Mouse (Mus musculus) MEL (cell line): ENCODE results near the gene Sapcd2. TPM values are rescaled to one million over a fixed set of nuclear protein-coding genes. Genes with fewer than 3 reads are reported as not detected.

Experiments used
- DNase-seq: peaks from one replicate; pipeline ENCODE4 v3.0.0; 2011; ENCODE audit warnings: low read depth, low spot score
- H3K27ac ChIP-seq: 2 replicates; pipeline ENCODE4 v1.5.1; 2012; ENCODE audit warnings: low read depth, mild to moderate bottlenecking, control low read depth, low read length, moderate library complexity; ENCODE audit not compliant: control insufficient read depth
- H3K27me3 ChIP-seq, 2 experiments: fragments of 150-350 bp in 1 of 2; sonication (generic) in 1 of 2; 2 replicates each; pipeline ENCODE4 v1.6.1; 2012; ENCODE audit warnings: low read length in 2 of 2, mild to moderate bottlenecking in 2 of 2, improper control_type of control experiment in 1 of 2, moderate library complexity in 1 of 2; ENCODE audit not compliant: insufficient read depth in 2 of 2, control insufficient read depth in 1 of 2
- H3K36me3 ChIP-seq, 2 experiments: 2 replicates each; pipeline ENCODE4 v1.6.1; 2012 to 2014; ENCODE audit warnings: low read length in 2 of 2, improper control_type of control experiment in 1 of 2, inconsistent platforms in 1 of 2, mild to moderate bottlenecking in 1 of 2; ENCODE audit not compliant: insufficient read depth in 2 of 2, control insufficient read depth in 1 of 2
- H3K4me1 ChIP-seq, 2 experiments: fragments of 150-350 bp in 1 of 2; sonication (generic) in 1 of 2; 2 replicates each; pipeline ENCODE4 v1.6.1; 2012; ENCODE audit warnings: low read length in 2 of 2, improper control_type of control experiment in 1 of 2, mild to moderate bottlenecking in 1 of 2; ENCODE audit not compliant: insufficient read depth in 2 of 2, control insufficient read depth in 1 of 2
- H3K4me3 ChIP-seq, 2 experiments: fragments of 150-350 bp in 1 of 2; sonication (generic) in 1 of 2; 2 replicates each; pipeline ENCODE4 v1.5.1; 2012; ENCODE audit warnings: low read depth in 2 of 2, low read length in 2 of 2, mild to moderate bottlenecking in 2 of 2, moderate library complexity in 2 of 2, control low read depth in 1 of 2, improper control_type of control experiment in 1 of 2; ENCODE audit not compliant: control insufficient read depth in 1 of 2, insufficient read depth in 1 of 2
- H3K79me2 ChIP-seq: 2 replicates; pipeline ENCODE4 v1.6.1; 2012; ENCODE audit warnings: mild to moderate bottlenecking, low read length, moderate library complexity; ENCODE audit not compliant: control insufficient read depth, poor library complexity, insufficient read depth
- H3K9ac ChIP-seq: 2 replicates; pipeline ENCODE4 v1.6.1; 2012; ENCODE audit warnings: low read depth, mild to moderate bottlenecking, control low read depth, low read length, moderate library complexity; ENCODE audit not compliant: control insufficient read depth, poor library complexity, severe bottlenecking
- H3K9me3 ChIP-seq: fragments of 150-350 bp; sonication (generic); replicated peaks from 2 replicates; pipeline ENCODE4 v1.6.1; 2012; ENCODE audit warnings: mild to moderate bottlenecking, low read length, improper control_type of control experiment, moderate library complexity; ENCODE audit not compliant: insufficient read depth
- BHLHE40 ChIP-seq: IDR thresholded peaks from 2 replicates; pipeline ENCODE4 v1.6.1; 2012; ENCODE audit warnings: low read depth, mild to moderate bottlenecking, inconsistent platforms, low read length, improper control_type of control experiment, borderline replicate concordance
- CHD1 ChIP-seq: IDR thresholded peaks from 2 replicates; pipeline ENCODE4 v1.6.1; 2012; ENCODE audit warnings: low read depth, mild to moderate bottlenecking, inconsistent platforms, low read length, improper control_type of control experiment
- CTCF ChIP-seq, 3 experiments: IDR thresholded peaks in 2 of 3; conservative IDR thresholded peaks in 1 of 3; 2 replicates each; pipeline ENCODE4 v1.5.1; 2011 to 2012; ENCODE audit warnings: low read length in 3 of 3, low read depth in 2 of 3, mild to moderate bottlenecking in 2 of 3, improper control_type of control experiment in 1 of 3, inconsistent platforms in 1 of 3, mixed read lengths in 1 of 3, moderate library complexity in 1 of 3; ENCODE audit not compliant: control insufficient read depth in 1 of 3, insufficient read depth in 1 of 3, poor library complexity in 1 of 3, severe bottlenecking in 1 of 3
- E2F4 ChIP-seq: IDR thresholded peaks from 2 replicates; pipeline ENCODE4 v1.6.1; 2011; ENCODE audit warnings: low read depth, low read length, improper control_type of control experiment, borderline replicate concordance
- ELF1 ChIP-seq: IDR thresholded peaks from 2 replicates; pipeline ENCODE4 v1.6.1; 2014; ENCODE audit warnings: low read depth, mild to moderate bottlenecking, inconsistent platforms, low read length, improper control_type of control experiment, moderate library complexity
- ETS1 ChIP-seq: IDR thresholded peaks from 2 replicates; pipeline ENCODE4 v1.6.1; 2012; ENCODE audit warnings: low read depth, mild to moderate bottlenecking, inconsistent platforms, low read length, improper control_type of control experiment, moderate library complexity
- HCFC1 ChIP-seq: IDR thresholded peaks from 2 replicates; pipeline ENCODE4 v1.6.1; 2012; ENCODE audit warnings: low read depth, mild to moderate bottlenecking, inconsistent platforms, low read length, improper control_type of control experiment, moderate library complexity
- KAT2A ChIP-seq: conservative IDR thresholded peaks from 2 replicates; pipeline ENCODE4 v1.6.1; 2012; ENCODE audit warnings: low read depth, low read length, improper control_type of control experiment, inconsistent platforms
- MAFK ChIP-seq: IDR thresholded peaks from 2 replicates; pipeline ENCODE4 v1.6.1; 2011; ENCODE audit warnings: low read depth, mild to moderate bottlenecking, low read length, improper control_type of control experiment, borderline replicate concordance
- MAX ChIP-seq: IDR thresholded peaks from 2 replicates; pipeline ENCODE4 v1.6.1; 2011; ENCODE audit warnings: low read length, improper control_type of control experiment
- MXI1 ChIP-seq: IDR thresholded peaks from 2 replicates; pipeline ENCODE4 v1.6.1; 2011; ENCODE audit warnings: mild to moderate bottlenecking, low read depth, low read length, improper control_type of control experiment
- MYB ChIP-seq: IDR thresholded peaks from 2 replicates; pipeline ENCODE4 v1.6.1; 2011; ENCODE audit warnings: mild to moderate bottlenecking, low read depth, low read length, improper control_type of control experiment
- RAD21 ChIP-seq: IDR thresholded peaks from 2 replicates; pipeline ENCODE4 v1.6.1; 2011; ENCODE audit warnings: mild to moderate bottlenecking, low read depth, low read length, improper control_type of control experiment
- SIN3A ChIP-seq: IDR thresholded peaks from 2 replicates; pipeline ENCODE4 v1.6.1; 2012; ENCODE audit warnings: low read length, improper control_type of control experiment, inconsistent platforms
- SMC3 ChIP-seq: IDR thresholded peaks from 2 replicates; pipeline ENCODE4 v1.6.1; 2011; ENCODE audit warnings: low read depth, low read length, improper control_type of control experiment
- TAL1 ChIP-seq: IDR thresholded peaks from 2 replicates; pipeline ENCODE4 v1.6.1; 2012; ENCODE audit warnings: mild to moderate bottlenecking, inconsistent platforms, low read length, moderate library complexity, mixed read lengths
- TBP ChIP-seq: IDR thresholded peaks from 2 replicates; pipeline ENCODE4 v1.8.0; 2011; ENCODE audit warnings: low read depth, low read length, improper control_type of control experiment
- TCF12 ChIP-seq: IDR thresholded peaks from 2 replicates; pipeline ENCODE4 v1.6.1; 2014; ENCODE audit warnings: low read depth, mild to moderate bottlenecking, inconsistent platforms, low read length, improper control_type of control experiment, moderate library complexity
- UBTF ChIP-seq: IDR thresholded peaks from 2 replicates; pipeline ENCODE4 v1.6.1; 2012; ENCODE audit warnings: low read depth, mild to moderate bottlenecking, inconsistent platforms, low read length, improper control_type of control experiment, moderate library complexity, borderline replicate concordance; ENCODE audit not compliant: insufficient read depth
- USF1 ChIP-seq: IDR thresholded peaks from 2 replicates; pipeline ENCODE4 v1.6.1; 2014; ENCODE audit warnings: low read depth, mild to moderate bottlenecking, inconsistent platforms, low read length, improper control_type of control experiment, moderate library complexity
- USF2 ChIP-seq, 2 experiments: IDR thresholded peaks; 2 replicates each; pipeline ENCODE4 v1.6.1; 2011 to 2012; ENCODE audit warnings: improper control_type of control experiment in 2 of 2, low read length in 2 of 2, borderline replicate concordance in 1 of 2, inconsistent platforms in 1 of 2, low read depth in 1 of 2, mild to moderate bottlenecking in 1 of 2; ENCODE audit not compliant: insufficient read depth in 1 of 2
- ZKSCAN1 ChIP-seq: IDR thresholded peaks from 2 replicates; pipeline ENCODE4 v1.6.1; 2012; ENCODE audit warnings: low read depth, mild to moderate bottlenecking, inconsistent platforms, low read length, improper control_type of control experiment, moderate library complexity
- ZNF384 ChIP-seq: IDR thresholded peaks from 2 replicates; pipeline ENCODE4 v1.6.1; 2012; ENCODE audit warnings: low read depth, mild to moderate bottlenecking, inconsistent platforms, low read length, improper control_type of control experiment
- polyA plus RNA-seq, 2 experiments: library from polyadenylated mRNA; stranded (reverse) in 1 of 2; unstranded in 1 of 2; fragments of >175 nt in 1 of 2; fragments of >200 nt in 1 of 2; gene quantifications; 2 replicates each; pipeline versions ENCODE4 v1.2.1 to v1.2.4; 2012; ENCODE audit warnings: low replicate concordance in 2 of 2, low read depth in 1 of 2; ENCODE audit not compliant: insufficient read length in 2 of 2, insufficient read depth in 1 of 2, missing spikeins in 1 of 2
- total RNA-seq: library from RNA; depleted of rRNA; stranded (reverse); fragments of 300-350 nt; gene quantifications from 2 replicates; pipeline ENCODE4 v1.2.3, GENCODE M21; 2012

Sapcd2 gene
- total and polyA plus RNA-seq, 3 experiments: 51.9 to 58.2 TPM; not detected in 1

GRCm38 (mm10) chr2:25400291-25400690 is 28.2 kb downstream of the Sapcd2 start:
- H3K9ac ChIP-seq: no peak overlapping the region
- H3K79me2 ChIP-seq: no peaks in the 10 kb centered on the region
- H3K36me3 ChIP-seq: no peaks in the 10 kb centered on the region
- no peaks in the 10 kb centered on the region for H3K4me1 ChIP-seq
- TF ChIP-seq TCF12 (no peak), UBTF (no peak), SIN3A (no peak), CTCF (IDR thresholded peaks at IDR 0.05 in 2 of 3, conservative IDR thresholded peaks at IDR 0.05 in 1 of 3; ENCODE audit: control insufficient read depth in 1 of 3, insufficient read depth in 1 of 3, low read depth in 2 of 3, low read length in 3 of 3, poor library complexity in 1 of 3, severe bottlenecking in 1 of 3) (no peak; a peak in 1 of 6 replicates), MAX (no peak), BHLHE40 (no peak), MYB (no peak), TAL1 (no peak), SMC3 (no peak), USF1 (no peak), MAFK (no peak), ZNF384 (no peak), USF2 (IDR thresholded peaks at IDR 0.05; ENCODE audit: borderline replicate concordance in 1 of 2, insufficient read depth in 1 of 2, low read depth in 1 of 2, low read length in 2 of 2) (no peak), E2F4 (no peak), HCFC1 (no peak), ETS1 (no peak), MXI1 (no peak), ZKSCAN1 (no peak)
- H3K4me3 ChIP-seq: no peak overlapping the region
- peaks cover 0 to 5% of the 10 kb centered on the region in 2 experiments; a peak in 1 of 4 replicates for H3K27me3 ChIP-seq
- H3K27ac ChIP-seq: no peak overlapping the region
- H3K9me3 ChIP-seq: no peaks in the 10 kb centered on the region
- DNase-seq: no peak

DNA sequence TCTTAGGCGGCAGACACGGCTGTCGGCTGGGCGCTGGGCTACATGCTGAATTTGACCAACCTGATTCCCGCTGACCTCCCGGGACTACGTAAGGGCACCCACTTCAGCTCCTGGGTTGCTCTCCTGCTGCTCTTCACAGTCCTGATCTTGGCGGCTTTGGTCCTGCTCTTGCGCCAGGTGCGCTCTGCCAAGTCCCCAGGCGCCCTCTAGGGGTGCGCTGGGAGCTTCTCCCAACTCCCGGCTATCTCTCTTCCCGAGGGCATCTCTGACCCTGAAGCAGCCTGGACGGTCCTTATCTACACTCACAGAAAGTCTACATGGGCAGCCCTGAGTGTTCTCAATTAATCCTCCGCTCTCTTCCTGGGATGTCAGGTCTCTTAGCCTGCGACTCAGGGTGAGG is 28.6 kb downstream of the Sapcd2 start:
- Histone ChIP-seq H3K27me3 (peaks cover 0 to 5% of the 10 kb centered on the region in 2 experiments; a peak in 1 of 4 replicates), H3K9ac (no peak overlapping the region)

More for the DNA sequence above, 28.6 kb downstream of the Sapcd2 start:
- no peaks in the 10 kb centered on the region for H3K79me2 ChIP-seq
- H3K36me3 ChIP-seq: no peaks in the 10 kb centered on the region
- no peaks in the 10 kb centered on the region for H3K9me3 ChIP-seq
- no peak for DNase-seq
- no peak overlapping the region for H3K4me3 ChIP-seq
- no peak for TF ChIP-seq TBP
- no peak for TF ChIP-seq CHD1
- no peak for TF ChIP-seq TAL1
- TF ChIP-seq MAFK: no peak
- no peak for TF ChIP-seq ELF1
- peak in 2 of 3 experiments; percentile 55 to 74; a peak in 4 of 6 replicates for TF ChIP-seq CTCF (IDR thresholded peaks at IDR 0.05 in 2 of 3, conservative IDR thresholded peaks at IDR 0.05 in 1 of 3; ENCODE audit: control insufficient read depth in 1 of 3, insufficient read depth in 1 of 3, low read depth in 2 of 3, low read length in 3 of 3, poor library complexity in 1 of 3, severe bottlenecking in 1 of 3)
- TF ChIP-seq SMC3: peak; percentile 42
- TF ChIP-seq KAT2A: no peak
- TF ChIP-seq USF2 (IDR thresholded peaks at IDR 0.05; ENCODE audit: borderline replicate concordance in 1 of 2, insufficient read depth in 1 of 2, low read depth in 1 of 2, low read length in 2 of 2): no peak
- peak; percentile 41 for TF ChIP-seq RAD21
- H3K27ac ChIP-seq: no peak overlapping the region
- H3K4me1 ChIP-seq: no peaks in the 10 kb centered on the region
